Mouse (Mus musculus): Measurements from ENCODE around the gene Rpl18a. TPM values are rescaled to one million over a fixed set of nuclear protein-coding genes. Genes with fewer than 3 reads are reported as not detected.

Rpl18a gene
- polyA plus RNA-seq (2015; fragmentation: Nextera tagmentation; extraction: Ambion mirVana): 5,017 and 5,100 TPM in 2 replicates

GRCm38 (mm10) chr8:70897021-70897680 lies at the start of gene Rpl18a:
Rpl18a (minus strand) TSS chr8:70897412.
- Histone ChIP-seq H3K4me2 (ENCODE audit: low read depth, low read length) (peak within 1 kb of the TSS; percentile 94), H3K27ac (ENCODE audit: low read length) (peak within 1 kb of the TSS; percentile 82), H3K9me3 (ENCODE audit: control insufficient read depth, low read length) (no peaks in the 10 kb centered on the region), H3K9ac (ENCODE audit: low read length) (peak within 1 kb of the TSS; percentile 94), H3K27me3 (ENCODE audit: control insufficient read depth, insufficient read depth, low read depth, low read length) (peaks cover 16% of the 10 kb centered on the region), H3K4me1 (replicated peaks; ENCODE audit: control insufficient read depth, insufficient read depth, low read length) (peaks cover 19% of the 10 kb centered on the region), H3K36me3 (ENCODE audit: control insufficient read depth, insufficient read depth, low read length) (peaks cover 18% of the 10 kb centered on the region), H3K4me3 (ENCODE audit: low read length) (peak within 1 kb of the TSS; percentile 83)
- under 1% methylated on average over 60 of the region's 60 CpGs for WGBS
- ATAC-seq (ENCODE audit: low read depth): peak; percentile 98

- Histone ChIP-seq H3K36me3 (ENCODE audit: control insufficient read depth, insufficient read depth, low read length) (no peaks in the 10 kb centered on the region), H3K4me2 (ENCODE audit: low read depth, low read length) (no peak overlapping the region), H3K4me3 (ENCODE audit: low read length) (no peak overlapping the region), H3K27me3 (ENCODE audit: control insufficient read depth, insufficient read depth, low read depth, low read length) (no peaks in the 10 kb centered on the region), H3K4me1 (replicated peaks; ENCODE audit: control insufficient read depth, insufficient read depth, low read length) (no peaks in the 10 kb centered on the region), H3K27ac (ENCODE audit: low read length) (no peak overlapping the region), H3K9ac (ENCODE audit: low read length) (no peak overlapping the region), H3K9me3 (ENCODE audit: control insufficient read depth, low read length) (no peaks in the 10 kb centered on the region)
- WGBS: 8% methylated on average over 1 of the region's 1 CpGs
- no peak for ATAC-seq (ENCODE audit: low read depth)
Measured at GRCm38 (mm10) chr8:70943187-70943586, 46.0 kb upstream of the Rpl18a start.

- no peak overlapping the region for H3K4me2 ChIP-seq (ENCODE audit: low read depth, low read length)
- no peaks in the 10 kb centered on the region for H3K4me1 ChIP-seq (replicated peaks; ENCODE audit: control insufficient read depth, insufficient read depth, low read length)
- no peak overlapping the region for H3K27ac ChIP-seq (ENCODE audit: low read length)
- H3K36me3 ChIP-seq (ENCODE audit: control insufficient read depth, insufficient read depth, low read length): no peaks in the 10 kb centered on the region
- no peak overlapping the region for H3K4me3 ChIP-seq (ENCODE audit: low read length)
- no peak overlapping the region for H3K9ac ChIP-seq (ENCODE audit: low read length)
- no peak for ATAC-seq (ENCODE audit: low read depth)
- WGBS: 66% methylated on average over 2 of the region's 2 CpGs
- no peaks in the 10 kb centered on the region for H3K27me3 ChIP-seq (ENCODE audit: control insufficient read depth, insufficient read depth, low read depth, low read length)
- H3K9me3 ChIP-seq (ENCODE audit: control insufficient read depth, low read length): no peaks in the 10 kb centered on the region
Measured at GRCm38 (mm10) chr8:70941478-70941877, 44.3 kb upstream of the Rpl18a start.

DNA sequence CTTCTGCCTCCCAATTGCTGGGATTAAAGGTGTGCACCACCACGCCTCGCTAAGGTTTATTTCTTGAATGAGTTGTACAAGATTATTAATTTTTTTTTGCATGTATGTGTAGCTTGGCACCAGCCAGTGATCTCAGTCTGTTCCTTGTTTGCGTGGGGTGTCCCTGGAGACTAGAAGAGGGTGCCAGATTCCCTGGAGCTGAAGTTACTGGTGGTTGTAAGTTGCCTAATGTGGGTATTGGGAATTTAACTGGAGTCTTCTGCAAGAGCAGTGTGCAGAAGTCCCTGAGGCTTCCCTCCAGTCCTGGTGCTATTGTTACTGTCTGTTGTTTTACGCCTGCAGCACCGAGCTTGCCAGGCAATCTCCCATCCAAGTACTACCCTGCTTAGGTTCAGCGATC lies 40.0 kb upstream of the Rpl18a start:
- H3K9me3 ChIP-seq (ENCODE audit: control insufficient read depth, low read length): no peaks in the 10 kb centered on the region
- no peak overlapping the region for H3K9ac ChIP-seq (ENCODE audit: low read length)
- H3K4me1 ChIP-seq (replicated peaks; ENCODE audit: control insufficient read depth, insufficient read depth, low read length): no peaks in the 10 kb centered on the region
- H3K27ac ChIP-seq (ENCODE audit: low read length): no peak overlapping the region
- 78% methylated on average over 6 of the region's 6 CpGs for WGBS
- no peak overlapping the region for H3K4me2 ChIP-seq (ENCODE audit: low read depth, low read length)
- no peaks in the 10 kb centered on the region for H3K27me3 ChIP-seq (ENCODE audit: control insufficient read depth, insufficient read depth, low read depth, low read length)
- H3K36me3 ChIP-seq (ENCODE audit: control insufficient read depth, insufficient read depth, low read length): no peaks in the 10 kb centered on the region
- no peak for ATAC-seq (ENCODE audit: low read depth)
- H3K4me3 ChIP-seq (ENCODE audit: low read length): no peak overlapping the region

GRCm38 (mm10) chr8:70934786-70935185 lies 37.6 kb upstream of the Rpl18a start:
- H3K9me3 ChIP-seq (ENCODE audit: control insufficient read depth, low read length): no peaks in the 10 kb centered on the region
- WGBS: 48% methylated on average over 7 of the region's 7 CpGs
- H3K27me3 ChIP-seq (ENCODE audit: control insufficient read depth, insufficient read depth, low read depth, low read length): no peaks in the 10 kb centered on the region
- no peaks in the 10 kb centered on the region for H3K36me3 ChIP-seq (ENCODE audit: control insufficient read depth, insufficient read depth, low read length)
- no peak overlapping the region for H3K9ac ChIP-seq (ENCODE audit: low read length)
- H3K4me1 ChIP-seq (replicated peaks; ENCODE audit: control insufficient read depth, insufficient read depth, low read length): no peaks in the 10 kb centered on the region
- ATAC-seq (ENCODE audit: low read depth): peak; percentile 31; the same call in 1 of the 2 replicates
- H3K27ac ChIP-seq (ENCODE audit: low read length): no peak overlapping the region
- H3K4me2 ChIP-seq (ENCODE audit: low read depth, low read length): no peak overlapping the region
- no peak overlapping the region for H3K4me3 ChIP-seq (ENCODE audit: low read length)

- 73% methylated on average over 4 of the region's 4 CpGs for WGBS
- no peak overlapping the region for H3K27ac ChIP-seq (ENCODE audit: low read length)
- no peaks in the 10 kb centered on the region for H3K9me3 ChIP-seq (ENCODE audit: control insufficient read depth, low read length)
- H3K4me3 ChIP-seq (ENCODE audit: low read length): no peak overlapping the region
- no peaks in the 10 kb centered on the region for H3K27me3 ChIP-seq (ENCODE audit: control insufficient read depth, insufficient read depth, low read depth, low read length)
- no peak overlapping the region for H3K4me2 ChIP-seq (ENCODE audit: low read depth, low read length)
- no peak for ATAC-seq (ENCODE audit: low read depth)
- H3K36me3 ChIP-seq (ENCODE audit: control insufficient read depth, insufficient read depth, low read length): no peaks in the 10 kb centered on the region
- H3K4me1 ChIP-seq (replicated peaks; ENCODE audit: control insufficient read depth, insufficient read depth, low read length): no peaks in the 10 kb centered on the region
- H3K9ac ChIP-seq (ENCODE audit: low read length): no peak overlapping the region
Measured at GRCm38 (mm10) chr8:70933036-70933435, 35.8 kb upstream of the Rpl18a start.

DNA sequence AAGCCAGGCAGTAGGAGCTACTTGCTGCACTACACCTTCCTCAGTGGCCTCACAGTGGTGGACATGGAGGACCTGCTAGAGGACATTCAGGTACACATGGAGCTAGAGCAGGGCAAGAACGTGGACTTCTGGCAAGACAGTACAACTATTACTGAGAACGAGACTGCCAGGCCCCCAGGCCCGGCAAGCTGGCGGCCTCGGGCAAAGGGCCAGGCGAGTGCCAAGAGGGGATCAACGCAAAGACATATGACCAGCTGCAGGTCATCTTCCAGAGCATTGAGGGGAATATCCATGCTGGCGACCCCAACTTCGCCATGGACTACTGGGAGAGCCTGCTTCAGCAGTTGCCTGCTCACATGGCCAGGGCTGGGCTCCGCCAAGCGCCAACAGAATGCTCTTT lies 34.5 kb upstream of the Rpl18a start:
- Histone ChIP-seq H3K4me2 (ENCODE audit: low read depth, low read length) (no peak overlapping the region), H3K9me3 (ENCODE audit: control insufficient read depth, low read length) (no peaks in the 10 kb centered on the region), H3K9ac (ENCODE audit: low read length) (no peak overlapping the region), H3K27ac (ENCODE audit: low read length) (no peak overlapping the region), H3K27me3 (ENCODE audit: control insufficient read depth, insufficient read depth, low read depth, low read length) (no peaks in the 10 kb centered on the region), H3K4me3 (ENCODE audit: low read length) (no peak overlapping the region), H3K36me3 (ENCODE audit: control insufficient read depth, insufficient read depth, low read length) (no peaks in the 10 kb centered on the region), H3K4me1 (replicated peaks; ENCODE audit: control insufficient read depth, insufficient read depth, low read length) (no peaks in the 10 kb centered on the region)
- ATAC-seq (ENCODE audit: low read depth): no peak
- WGBS: 89% methylated on average over 11 of the region's 11 CpGs

GRCm38 (mm10) chr8:70928778-70929322 lies 31.6 kb upstream of the Rpl18a start:
- no peaks in the 10 kb centered on the region for H3K4me1 ChIP-seq (replicated peaks; ENCODE audit: control insufficient read depth, insufficient read depth, low read length)
- no peak for ATAC-seq (ENCODE audit: low read depth)
- H3K9me3 ChIP-seq (ENCODE audit: control insufficient read depth, low read length): no peaks in the 10 kb centered on the region

DNA sequence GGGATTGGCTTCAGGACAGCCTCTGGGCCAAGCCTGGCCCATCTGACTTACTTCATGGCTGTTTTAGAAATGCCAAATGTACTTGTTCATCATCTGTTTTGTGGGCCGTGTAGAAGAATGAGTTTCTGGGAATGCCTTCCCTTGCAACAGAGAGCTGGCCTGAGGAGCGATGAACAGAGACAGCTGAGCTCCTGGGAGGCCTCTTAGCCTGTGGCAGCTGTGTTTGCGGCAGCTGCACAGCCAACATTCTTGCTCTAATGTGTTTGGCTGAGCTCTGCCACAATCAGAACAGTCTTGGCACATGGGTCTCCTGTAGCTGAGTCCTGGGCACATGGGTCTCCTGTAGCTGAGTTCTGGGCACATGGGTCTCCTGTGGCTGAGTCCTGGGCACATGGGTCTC lies 30.9 kb upstream of the Rpl18a start:
- Histone ChIP-seq H3K36me3 (ENCODE audit: control insufficient read depth, insufficient read depth, low read length) (no peaks in the 10 kb centered on the region), H3K9ac (ENCODE audit: low read length) (no peak overlapping the region), H3K9me3 (ENCODE audit: control insufficient read depth, low read length) (no peaks in the 10 kb centered on the region), H3K4me2 (ENCODE audit: low read depth, low read length) (no peak overlapping the region), H3K27ac (ENCODE audit: low read length) (no peak overlapping the region), H3K4me1 (replicated peaks; ENCODE audit: control insufficient read depth, insufficient read depth, low read length) (no peaks in the 10 kb centered on the region), H3K27me3 (ENCODE audit: control insufficient read depth, insufficient read depth, low read depth, low read length) (no peaks in the 10 kb centered on the region), H3K4me3 (ENCODE audit: low read length) (no peak overlapping the region)
- no peak for ATAC-seq (ENCODE audit: low read depth)
- 63% methylated on average over 3 of the region's 3 CpGs for WGBS

More at GRCm38 (mm10) chr8:70928778-70929322, 31.6 kb upstream of the Rpl18a start:
- H3K36me3 ChIP-seq (ENCODE audit: control insufficient read depth, insufficient read depth, low read length): no peaks in the 10 kb centered on the region
- no peak overlapping the region for H3K9ac ChIP-seq (ENCODE audit: low read length)
- H3K4me2 ChIP-seq (ENCODE audit: low read depth, low read length): no peak overlapping the region
- H3K27ac ChIP-seq (ENCODE audit: low read length): no peak overlapping the region
- 70% methylated on average over 5 of the region's 5 CpGs for WGBS
- H3K27me3 ChIP-seq (ENCODE audit: control insufficient read depth, insufficient read depth, low read depth, low read length): no peaks in the 10 kb centered on the region
- no peak overlapping the region for H3K4me3 ChIP-seq (ENCODE audit: low read length)
